19 mouse cellular contexts compared by ENCODE assay signal in genomic region chr7:31074061-31074712, GRCm38 (mm10). TPM values are rescaled to one million over a fixed set of nuclear protein-coding genes. Genes with fewer than 3 reads are reported as not detected.
DNase-seq lines count a peak whose midpoint lies in the region; ATAC-seq and TF ChIP-seq lines count a peak whose summit lies in the region.
"Had no signal": no experiment of that assay in that cellular context is flagged by ENCODE, and none has a peak within 500 bp of the region (broad histone marks: within the 10 kb centered on the region; RNA-seq: fewer than 3 reads in every experiment).

No protein-coding gene starts in this region.

- no peaks in the 10 kb centered on the region for H3K36me3 ChIP-seq in hindbrain, embryonic 12.5 days
- no peaks in the 10 kb centered on the region for H3K36me3 ChIP-seq in hindbrain, postnatal 0 days (ENCODE audit: insufficient read depth, low read length)
- H3K36me3 ChIP-seq in midbrain, embryonic 13.5 days, result no peaks in the 10 kb centered on the region
- H3K36me3 ChIP-seq in midbrain, embryonic 16.5 days (ENCODE audit: control insufficient read depth, insufficient read depth, low read length), result no peaks in the 10 kb centered on the region
- H3K36me3 ChIP-seq: embryonic facial prominence, embryonic 15.5 days had no signal

- no peaks in the 10 kb centered on the region for H3K27me3 ChIP-seq in hindbrain, embryonic 12.5 days
- no peaks in the 10 kb centered on the region for H3K27me3 ChIP-seq in hindbrain, postnatal 0 days (ENCODE audit: insufficient read depth, low read length)
- H3K27me3 ChIP-seq in midbrain, embryonic 13.5 days, result no peaks in the 10 kb centered on the region
- H3K27me3 ChIP-seq in midbrain, embryonic 16.5 days (ENCODE audit: control insufficient read depth, insufficient read depth, low read depth, low read length), result no peaks in the 10 kb centered on the region
- H3K27me3 ChIP-seq: embryonic facial prominence, embryonic 15.5 days had no signal

- peak; percentile 53 for DNase-seq in adrenal gland, postnatal 10 days
- DNase-seq in adrenal gland, adult 18-20 months (ENCODE audit: low spot score in 2 of 2), result no peak
- no peak for DNase-seq in hindbrain, postnatal 0 days (ENCODE audit: low spot score)
- DNase-seq in gonadal fat pad, adult 2 months (ENCODE audit: low read depth), result peak; percentile 81
- DNase-seq in layer of hippocampus, adult 9-10 months (ENCODE audit: low spot score), result no peak
- DNase-seq: adrenal gland, postnatal 25 days; cerebellum, adult 9-10 months; gastrocnemius, postnatal 25 days; kidney, postnatal 25 days; right cerebral cortex, adult 18-20 months had no signal

- no peak for TF ChIP-seq CTCF in hindbrain, postnatal 0 days (IDR thresholded peaks at IDR 0.05; ENCODE audit: low read depth)

- peak overlapping the region; percentile 24 for H3K27ac ChIP-seq in hindbrain, embryonic 12.5 days
- H3K27ac ChIP-seq in hindbrain, postnatal 0 days, result no peak overlapping the region
- no peak overlapping the region for H3K27ac ChIP-seq in midbrain, embryonic 13.5 days
- no peak overlapping the region for H3K27ac ChIP-seq in midbrain, embryonic 16.5 days (ENCODE audit: low read length)
- H3K27ac ChIP-seq: embryonic facial prominence, embryonic 15.5 days; liver, embryonic 14.5 days had no signal

- ATAC-seq in hindbrain, embryonic 12.5 days (ENCODE audit: low FRiP score), result 0 out of 2 replicates have a peak, but pooled peaks have one; percentile 6
- no peak for ATAC-seq in hindbrain, postnatal 0 days
- 0 out of 2 replicates have a peak, but pooled peaks have one; percentile 37 for ATAC-seq in midbrain, embryonic 13.5 days
- no peak for ATAC-seq in midbrain, embryonic 16.5 days
- ATAC-seq: forebrain, embryonic 16.5 days had no signal

- WGBS in hindbrain, embryonic 12.5 days, result 60% methylated on average over 7 of the region's 7 CpGs
- WGBS in hindbrain, postnatal 0 days, result 53% methylated on average over 7 of the region's 7 CpGs
- 73% methylated on average over 7 of the region's 7 CpGs for WGBS in midbrain, embryonic 13.5 days
- WGBS in midbrain, embryonic 16.5 days, result 61% methylated on average over 7 of the region's 7 CpGs

- H3K9ac ChIP-seq in hindbrain, embryonic 12.5 days, result no peak overlapping the region
- no peak overlapping the region for H3K9ac ChIP-seq in hindbrain, postnatal 0 days (replicated peaks; ENCODE audit: low read length)
- H3K9ac ChIP-seq in midbrain, embryonic 13.5 days (replicated peaks), result no peak overlapping the region
- H3K9ac ChIP-seq in midbrain, embryonic 16.5 days (ENCODE audit: low read depth, low read length), result no peak overlapping the region
- H3K9ac ChIP-seq: embryonic facial prominence, embryonic 15.5 days; liver, embryonic 14.5 days had no signal

- no peak overlapping the region for H3K4me2 ChIP-seq in hindbrain, embryonic 12.5 days (replicated peaks)
- H3K4me2 ChIP-seq in hindbrain, postnatal 0 days (ENCODE audit: low read depth, low read length), result no peak overlapping the region
- no peak overlapping the region for H3K4me2 ChIP-seq in midbrain, embryonic 13.5 days (replicated peaks)
- H3K4me2 ChIP-seq in midbrain, embryonic 16.5 days (ENCODE audit: low read length), result no peak overlapping the region

- H3K4me3 ChIP-seq in hindbrain, embryonic 12.5 days, result no peak overlapping the region
- no peak overlapping the region for H3K4me3 ChIP-seq in hindbrain, postnatal 0 days (ENCODE audit: low read length)
- H3K4me3 ChIP-seq in midbrain, embryonic 13.5 days (replicated peaks), result no peak overlapping the region
- H3K4me3 ChIP-seq in midbrain, embryonic 16.5 days (ENCODE audit: low read depth, low read length), result no peak overlapping the region
- H3K4me3 ChIP-seq: embryonic facial prominence, embryonic 15.5 days had no signal

- peaks cover 23% of the 10 kb centered on the region for H3K4me1 ChIP-seq in hindbrain, embryonic 12.5 days
- no peaks in the 10 kb centered on the region for H3K4me1 ChIP-seq in hindbrain, postnatal 0 days (ENCODE audit: insufficient read depth, low read length)
- H3K4me1 ChIP-seq in midbrain, embryonic 13.5 days (replicated peaks), result no peaks in the 10 kb centered on the region
- peaks cover 2% of the 10 kb centered on the region; the same call in 1 of the 2 replicates for H3K4me1 ChIP-seq in midbrain, embryonic 16.5 days (ENCODE audit: control insufficient read depth, insufficient read depth, low read length)

- no peaks in the 10 kb centered on the region for H3K9me3 ChIP-seq in hindbrain, embryonic 12.5 days (replicated peaks)
- H3K9me3 ChIP-seq in hindbrain, postnatal 0 days (ENCODE audit: low read length), result no peaks in the 10 kb centered on the region
- H3K9me3 ChIP-seq in midbrain, embryonic 13.5 days, result no peaks in the 10 kb centered on the region
- no peaks in the 10 kb centered on the region for H3K9me3 ChIP-seq in midbrain, embryonic 16.5 days (replicated peaks; ENCODE audit: control insufficient read depth, low read length, poor library complexity, severe bottlenecking)
- H3K9me3 ChIP-seq: embryonic facial prominence, embryonic 15.5 days had no signal

RNA-seq across cellular contexts. Expression of gene Fxyd3, which starts 2.3 kb away (rescaled TPM):
- 1 to 10 TPM; 4.0 to 5.6 TPM for total RNA-seq in adrenal gland, postnatal 10 days (2021)
- 1 to 10 TPM; 1.4 to 4.4 TPM for total RNA-seq in adrenal gland, adult 18-20 months (2021)
- polyA plus RNA-seq in hindbrain, embryonic 12.5 days (2016; fragmentation: Nextera tagmentation; extraction: Ambion mirVana), result 5.5 and 12.3 TPM in 2 replicates
- not detected in 2 replicates for total RNA-seq in hindbrain, postnatal 0 days (2014; rRNA removed)
- polyA plus RNA-seq in hindbrain, postnatal 0 days (2015; fragmentation: Nextera tagmentation; extraction: Ambion mirVana), result 1.2 and 1.5 TPM in 2 replicates
- 0.47 TPM in 1 of 2 replicates, not detected in the other for polyA plus RNA-seq in midbrain, embryonic 13.5 days (2015; fragmentation: Nextera tagmentation; extraction: Ambion mirVana)
- polyA plus RNA-seq in midbrain, embryonic 16.5 days (2015; fragmentation: Nextera tagmentation; extraction: Ambion mirVana), result not detected in 2 replicates
- 49.4 and 80.0 TPM in 2 replicates for polyA plus RNA-seq in gonadal fat pad, adult 2 months (2012; rRNA removed)
- total RNA-seq: left cerebral cortex, postnatal 25 days; megakaryocyte, adult 5-6 weeks had no signal

RNA-seq across cellular contexts. Expression of gene Lgi4, which starts 15.0 kb away (rescaled TPM):
- total RNA-seq in adrenal gland, postnatal 10 days (2021), result 1 to 10 TPM; 6.1 to 7.0 TPM
- total RNA-seq in adrenal gland, adult 18-20 months (2021), result 1 to 10 TPM; 3.0 to 8.1 TPM
- polyA plus RNA-seq in hindbrain, embryonic 12.5 days (2016; fragmentation: Nextera tagmentation; extraction: Ambion mirVana), result 2.1 TPM in 2 replicates
- 1.9 and 5.9 TPM in 2 replicates for total RNA-seq in hindbrain, postnatal 0 days (2014; rRNA removed)
- polyA plus RNA-seq in hindbrain, postnatal 0 days (2015; fragmentation: Nextera tagmentation; extraction: Ambion mirVana), result 1.2 and 1.3 TPM in 2 replicates
- polyA plus RNA-seq in midbrain, embryonic 13.5 days (2015; fragmentation: Nextera tagmentation; extraction: Ambion mirVana), result 0.16 and 0.30 TPM in 2 replicates
- 0.15 and 0.35 TPM in 2 replicates for polyA plus RNA-seq in midbrain, embryonic 16.5 days (2015; fragmentation: Nextera tagmentation; extraction: Ambion mirVana)
- 5.4 and 6.9 TPM in 2 replicates for polyA plus RNA-seq in gonadal fat pad, adult 2 months (2012; rRNA removed)
- polyA plus RNA-seq: heart, embryonic 14.5 days had no signal

RNA-seq across cellular contexts. Expression of gene Fxyd1, which starts 17.2 kb away (rescaled TPM):
- 100 to 1,000 TPM; 353 to 358 TPM for total RNA-seq in adrenal gland, postnatal 10 days (2021)
- total RNA-seq in adrenal gland, adult 18-20 months (2021), result 100 to 1,000 TPM; 193 to 280 TPM
- polyA plus RNA-seq in hindbrain, embryonic 12.5 days (2016; fragmentation: Nextera tagmentation; extraction: Ambion mirVana), result 25.3 and 34.7 TPM in 2 replicates
- total RNA-seq in hindbrain, postnatal 0 days (2014; rRNA removed), result 24.0 and 26.5 TPM in 2 replicates
- polyA plus RNA-seq in hindbrain, postnatal 0 days (2015; fragmentation: Nextera tagmentation; extraction: Ambion mirVana), result 129 and 150 TPM in 2 replicates
- 5.2 and 5.6 TPM in 2 replicates for polyA plus RNA-seq in midbrain, embryonic 13.5 days (2015; fragmentation: Nextera tagmentation; extraction: Ambion mirVana)
- 11.2 and 17.3 TPM in 2 replicates for polyA plus RNA-seq in midbrain, embryonic 16.5 days (2015; fragmentation: Nextera tagmentation; extraction: Ambion mirVana)
- 218 and 301 TPM in 2 replicates for polyA plus RNA-seq in gonadal fat pad, adult 2 months (2012; rRNA removed)
- total RNA-seq: megakaryocyte, adult 5-6 weeks had no signal

RNA-seq across cellular contexts. Expression of gene Fxyd7, which starts 22.9 kb away (rescaled TPM):
- 10 to 100 TPM in 1 of 2 experiments, 1 to 10 TPM in 1; 7.5 to 18.2 TPM for total RNA-seq in adrenal gland, postnatal 10 days (2021)
- 1 to 10 TPM; 1.9 to 2.3 TPM for total RNA-seq in adrenal gland, adult 18-20 months (2021)
- polyA plus RNA-seq in hindbrain, embryonic 12.5 days (2016; fragmentation: Nextera tagmentation; extraction: Ambion mirVana), result 26.3 and 29.8 TPM in 2 replicates
- total RNA-seq in hindbrain, postnatal 0 days (2014; rRNA removed), result 234 and 282 TPM in 2 replicates
- polyA plus RNA-seq in hindbrain, postnatal 0 days (2015; fragmentation: Nextera tagmentation; extraction: Ambion mirVana), result 466 and 477 TPM in 2 replicates
- polyA plus RNA-seq in midbrain, embryonic 13.5 days (2015; fragmentation: Nextera tagmentation; extraction: Ambion mirVana), result 49.2 and 50.8 TPM in 2 replicates
- polyA plus RNA-seq in midbrain, embryonic 16.5 days (2015; fragmentation: Nextera tagmentation; extraction: Ambion mirVana), result 188 and 270 TPM in 2 replicates
- 3.9 and 5.0 TPM in 2 replicates for polyA plus RNA-seq in gonadal fat pad, adult 2 months (2012; rRNA removed)

RNA-seq across cellular contexts. Expression of gene Fxyd5, which starts 31.9 kb away (rescaled TPM):
- total RNA-seq in adrenal gland, postnatal 10 days (2021), result 10 to 100 TPM; 39.1 to 42.0 TPM
- total RNA-seq in adrenal gland, adult 18-20 months (2021), result 10 to 100 TPM; 45.1 to 82.7 TPM
- 9.6 and 10.4 TPM in 2 replicates for polyA plus RNA-seq in hindbrain, embryonic 12.5 days (2016; fragmentation: Nextera tagmentation; extraction: Ambion mirVana)
- 15.3 and 22.1 TPM in 2 replicates for total RNA-seq in hindbrain, postnatal 0 days (2014; rRNA removed)
- polyA plus RNA-seq in hindbrain, postnatal 0 days (2015; fragmentation: Nextera tagmentation; extraction: Ambion mirVana), result 33.3 and 35.3 TPM in 2 replicates
- polyA plus RNA-seq in midbrain, embryonic 13.5 days (2015; fragmentation: Nextera tagmentation; extraction: Ambion mirVana), result 10.3 and 11.7 TPM in 2 replicates
- 19.0 and 24.4 TPM in 2 replicates for polyA plus RNA-seq in midbrain, embryonic 16.5 days (2015; fragmentation: Nextera tagmentation; extraction: Ambion mirVana)
- 61.5 and 84.3 TPM in 2 replicates for polyA plus RNA-seq in gonadal fat pad, adult 2 months (2012; rRNA removed)

Comparison
In these comparisons a context has a peak if more than half of its experiments do, and no peak if none do; other contexts are left out.
1. DNase-seq: peak in adrenal gland, postnatal 10 days (single experiment) and gonadal fat pad, adult 2 months (single experiment); none in adrenal gland, adult 18-20 months (0 of 2), hindbrain, postnatal 0 days (single experiment) and layer of hippocampus, adult 9-10 months (single experiment).
2. ATAC-seq: peak in hindbrain, embryonic 12.5 days (single experiment) and midbrain, embryonic 13.5 days (single experiment); none in hindbrain, postnatal 0 days (single experiment) and midbrain, embryonic 16.5 days (single experiment).